Mouse (Mus musculus) embryo, embryonic 11 days (tissue): ENCODE measurements around the gene Ppargc1a.

Experiments used
- DNase-seq: peaks from one replicate; pipeline ENCODE4 v3.0.0-alpha.2; 2015

Gene Ppargc1a

GRCm38 (mm10) chr5:51567659-51568058 lies at the start of gene Ppargc1a:
TSS of gene Ppargc1a (minus strand) at chr5:51567726.
- peak; percentile 37 for DNase-seq

GRCm38 (mm10) chr5:51616877-51617276 lies 49.4 kb upstream of the Ppargc1a start:
- DNase-seq = no peak

DNA sequence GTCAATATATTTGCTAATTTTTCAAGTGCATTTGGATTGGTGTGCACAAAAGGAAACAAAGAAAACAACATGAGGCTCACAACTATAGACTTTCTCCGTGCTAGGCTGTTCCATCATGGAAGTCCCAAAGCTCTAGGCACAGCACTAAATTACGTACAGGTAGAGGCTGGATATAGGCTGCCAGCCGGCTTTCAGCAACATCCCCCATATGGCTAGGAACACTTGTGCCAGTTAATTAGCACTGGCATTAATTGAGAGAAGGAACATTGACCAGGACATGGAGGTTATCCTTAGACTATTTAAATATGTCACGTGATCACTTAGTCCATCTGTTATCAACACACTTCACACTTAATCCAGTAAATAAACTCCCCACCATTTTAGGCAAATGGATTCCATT lies 44.5 kb upstream of the Ppargc1a start:
- DNase-seq = no peak

- DNase-seq = no peak
Measured at GRCm38 (mm10) chr5:51607686-51608480, 40.4 kb upstream of the Ppargc1a start.

- no peak for DNase-seq
Measured at GRCm38 (mm10) chr5:51599549-51599948, 32.0 kb upstream of the Ppargc1a start.

DNA sequence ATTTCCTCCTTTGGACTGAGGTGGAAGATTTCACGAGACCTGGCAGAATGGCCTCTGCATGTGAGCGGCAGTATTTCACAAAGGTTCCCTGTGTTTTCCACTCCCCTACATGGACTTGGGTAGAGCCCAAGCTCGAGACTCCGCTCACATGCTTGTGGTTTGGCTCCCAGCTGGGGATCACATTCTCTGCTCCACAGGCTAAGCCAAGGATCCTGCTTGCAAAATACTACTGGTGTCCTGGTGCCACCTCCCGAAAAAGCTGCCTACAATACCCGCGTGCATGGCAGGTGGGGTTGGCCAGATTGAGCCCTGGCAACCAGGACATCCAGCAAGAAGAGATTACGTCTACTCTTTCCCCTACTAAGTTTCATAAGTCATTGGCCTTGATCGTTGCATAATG lies 28.1 kb upstream of the Ppargc1a start:
- DNase-seq = no peak

DNA sequence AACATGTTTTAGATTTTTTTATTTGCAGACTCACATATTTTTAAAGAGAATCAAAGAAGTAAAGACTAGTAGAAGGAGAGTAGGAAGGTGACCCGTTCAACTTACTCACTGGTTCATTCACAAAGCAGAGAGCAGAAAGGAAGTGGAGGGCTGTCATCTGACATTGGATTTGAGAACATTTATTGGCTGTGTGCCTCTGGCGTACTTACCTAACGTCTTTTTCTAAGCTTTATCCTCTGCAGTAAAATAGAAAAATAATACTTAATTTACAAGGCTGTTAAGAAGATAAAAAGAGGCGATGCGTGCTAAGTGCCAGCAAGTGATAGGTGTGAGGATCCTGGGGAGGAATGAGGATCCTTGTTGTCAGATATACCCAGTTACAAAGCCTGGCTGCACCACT lies 24.7 kb upstream of the Ppargc1a start:
- no peak for DNase-seq

DNA sequence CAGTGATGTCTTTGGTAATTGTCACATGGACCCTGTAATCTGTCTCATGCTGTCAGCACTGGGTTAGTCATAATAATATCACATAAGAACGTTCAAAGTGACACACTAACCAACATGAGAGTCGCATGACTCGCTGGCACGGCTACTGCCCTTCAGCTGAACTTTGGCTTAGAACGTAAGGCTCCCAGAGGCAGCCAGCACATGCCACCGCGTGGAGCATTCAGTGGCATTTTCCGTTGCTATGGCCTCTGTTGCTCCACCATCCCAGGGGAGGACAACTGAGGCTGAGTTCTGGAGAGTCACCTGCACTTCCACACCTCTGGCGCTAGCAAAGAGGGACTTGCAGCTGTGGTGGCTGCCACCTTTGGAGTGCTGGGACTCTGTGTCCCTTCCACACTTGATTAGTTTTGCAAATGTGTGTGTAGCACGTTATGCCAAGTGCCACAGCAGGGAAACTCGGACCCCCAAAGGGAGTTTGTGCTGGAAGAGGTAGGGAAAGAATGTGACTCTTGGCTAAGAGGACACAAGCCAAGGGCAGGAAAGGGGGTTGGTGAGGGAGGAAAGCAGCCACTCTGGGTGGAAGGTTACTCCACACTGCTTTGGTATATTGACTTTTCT lies 24.1 kb upstream of the Ppargc1a start:
- DNase-seq = peak; percentile 49

GRCm38 (mm10) chr5:51586187-51586586 lies 18.7 kb upstream of the Ppargc1a start:
- no peak for DNase-seq

- peak; percentile 7 for DNase-seq
Measured at GRCm38 (mm10) chr5:51584987-51585386, 17.5 kb upstream of the Ppargc1a start.

DNA sequence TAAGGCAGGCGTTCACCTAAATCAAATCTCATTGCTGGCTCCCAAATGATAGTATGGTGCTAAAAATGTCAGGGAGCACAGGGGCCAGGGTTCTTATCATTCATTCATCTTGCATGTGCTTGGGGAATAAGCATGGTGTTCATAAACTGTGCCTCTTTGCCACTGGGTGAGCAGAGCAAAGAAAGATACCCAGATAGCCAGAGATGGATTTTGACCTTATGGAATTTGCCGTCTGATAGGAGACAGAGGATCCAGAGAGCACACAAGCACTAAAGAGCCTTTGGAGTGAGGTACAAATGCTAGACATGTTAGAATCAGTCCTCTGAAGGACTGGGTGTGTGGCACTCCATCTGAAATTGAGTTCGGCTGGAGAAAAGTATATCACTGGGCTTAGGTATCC lies 16.7 kb upstream of the Ppargc1a start:
- no peak for DNase-seq

- DNase-seq = no peak
Measured at GRCm38 (mm10) chr5:51583632-51584031, 16.1 kb upstream of the Ppargc1a start.

GRCm38 (mm10) chr5:51583030-51583429 lies 15.5 kb upstream of the Ppargc1a start:
- DNase-seq = no peak

DNA sequence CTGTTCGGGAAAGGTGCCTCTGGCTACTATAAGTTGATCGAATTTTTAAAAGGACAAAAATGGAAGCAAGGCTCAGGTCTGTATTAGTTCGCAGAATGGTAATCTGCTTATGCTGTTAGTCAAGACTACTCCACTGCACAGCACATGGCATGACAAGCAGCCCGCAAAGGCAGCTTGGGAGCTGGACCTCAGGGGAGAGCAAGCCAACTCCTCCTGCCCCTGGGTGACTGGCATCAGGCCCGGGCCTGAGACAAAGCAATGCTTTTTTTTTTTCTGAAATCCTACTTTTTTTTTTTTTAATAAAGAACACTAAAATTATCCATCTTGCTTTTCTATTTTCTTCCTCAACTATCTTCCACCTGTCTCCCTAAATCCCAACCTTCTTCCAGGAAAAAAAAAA lies 15.1 kb upstream of the Ppargc1a start:
- DNase-seq = no peak

- DNase-seq = no peak
Measured at GRCm38 (mm10) chr5:51577594-51577993, 10.1 kb upstream of the Ppargc1a start.

DNA sequence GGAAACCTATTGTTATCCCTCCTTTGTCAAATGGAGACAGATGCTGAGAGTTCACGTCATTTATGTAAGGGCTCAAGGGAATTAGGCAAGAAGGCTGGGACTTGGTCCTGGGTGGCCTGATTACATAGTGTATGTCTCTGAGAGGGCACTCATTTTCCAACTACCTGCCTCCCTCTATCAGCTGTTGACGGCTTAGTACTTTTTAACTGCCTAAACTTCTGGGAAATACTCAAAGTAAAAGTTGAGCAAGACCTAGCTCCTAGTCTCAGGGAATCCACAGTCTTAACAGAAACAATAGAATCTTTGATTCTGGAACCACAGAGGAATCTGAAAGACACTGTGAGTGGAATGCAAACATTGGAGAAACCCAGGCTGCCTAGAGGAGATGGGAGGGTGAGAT lies 6.2 kb upstream of the Ppargc1a start:
- no peak for DNase-seq

GRCm38 (mm10) chr5:51568198-51568690 lies 718 bp upstream of the Ppargc1a start:
- peak; percentile 14 for DNase-seq

DNA sequence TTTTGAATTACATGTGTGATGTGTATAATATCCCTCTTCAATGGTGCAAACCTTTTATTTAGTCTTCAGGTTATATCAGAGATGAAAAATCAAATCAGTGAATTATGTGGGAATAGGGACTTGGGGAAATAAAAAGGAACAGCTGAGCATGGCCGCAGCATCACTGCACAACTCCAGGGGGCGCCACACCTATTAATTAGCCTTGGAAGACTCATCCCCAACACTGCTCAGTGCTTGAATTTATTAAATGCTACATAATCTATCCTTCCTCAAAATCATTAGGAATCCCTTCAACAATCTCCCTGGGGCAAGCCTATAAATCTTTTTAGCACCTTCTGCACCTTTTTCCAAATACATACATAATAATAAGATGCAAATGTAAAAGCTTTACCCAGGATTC lies 1.9 kb downstream of the Ppargc1a start:
- DNase-seq = no peak

- DNase-seq = no peak
Measured at GRCm38 (mm10) chr5:51565038-51565437, 2.5 kb downstream of the Ppargc1a start.

GRCm38 (mm10) chr5:51563574-51563973 lies 4.0 kb downstream of the Ppargc1a start:
- DNase-seq = no peak

DNA sequence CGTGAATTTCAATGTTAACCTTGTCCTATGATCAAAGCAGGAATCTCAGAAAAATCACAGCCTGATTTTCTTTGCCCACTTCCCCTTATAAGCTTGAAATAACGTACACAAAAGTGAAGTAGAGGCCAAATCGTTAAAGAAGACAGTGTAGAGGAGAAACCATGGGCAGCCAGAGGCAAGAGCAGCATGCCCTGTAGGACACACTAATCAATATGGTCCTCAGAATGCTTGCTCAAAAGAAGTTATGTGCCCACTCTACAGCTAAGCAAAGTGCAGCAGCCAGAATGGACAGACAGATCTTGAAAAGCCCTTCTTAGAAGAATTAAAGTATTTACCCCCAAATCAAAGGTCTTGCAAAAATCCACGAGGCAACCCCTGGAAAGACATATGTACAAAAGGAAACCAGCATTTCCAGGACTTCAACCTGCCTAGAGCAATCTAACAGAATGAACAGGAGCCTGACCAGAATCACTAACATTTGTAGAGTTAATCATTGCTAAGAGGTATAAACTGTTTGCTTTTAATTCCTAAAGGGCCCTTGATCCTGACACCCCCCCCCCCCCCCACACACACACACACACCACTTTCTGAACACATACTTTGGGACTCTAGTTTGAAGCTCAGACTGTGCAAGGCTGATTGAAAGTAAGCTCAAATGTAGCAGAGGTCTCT lies 9.8 kb downstream of the Ppargc1a start:
- DNase-seq = no peak

DNA sequence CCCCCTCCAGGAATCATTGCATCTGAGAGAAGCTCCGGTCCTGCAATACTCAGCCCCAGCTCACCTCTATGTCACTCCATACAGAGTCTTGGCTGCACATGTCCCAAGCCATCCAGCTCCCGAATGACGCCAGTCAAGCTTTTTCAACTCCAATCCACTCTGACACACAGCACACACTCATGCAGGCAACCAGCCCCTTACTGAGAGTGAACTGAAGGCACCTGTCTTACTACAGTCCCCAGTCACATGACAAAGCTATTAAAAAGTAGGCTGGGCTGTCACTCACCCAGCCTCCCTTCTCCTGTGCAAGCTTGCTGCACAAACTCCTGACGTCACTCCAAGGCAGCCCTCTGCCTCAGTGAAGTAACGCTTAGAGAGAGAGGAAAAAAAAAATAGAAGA lies 13.9 kb downstream of the Ppargc1a start:
- DNase-seq = peak; percentile 65

DNA sequence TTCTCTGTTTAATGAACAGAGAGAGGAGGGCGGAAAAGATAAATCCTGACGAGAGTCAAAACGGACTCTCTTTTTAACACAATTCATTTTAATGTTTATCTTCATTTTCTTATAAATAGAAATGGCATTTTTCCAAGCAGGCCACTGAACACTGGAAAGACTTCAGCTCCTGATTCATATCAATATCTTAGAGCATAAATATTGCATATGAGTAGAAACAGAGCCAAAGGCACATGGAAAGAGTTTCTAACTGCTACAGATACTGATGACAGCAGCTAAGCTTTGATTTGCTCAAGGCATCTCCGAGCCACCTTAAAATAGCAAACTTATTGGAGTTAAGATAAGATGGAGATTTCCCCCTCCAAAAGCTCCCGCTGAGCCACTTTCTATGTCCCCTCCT lies 14.3 kb downstream of the Ppargc1a start:
- no peak for DNase-seq
